Mouse (Mus musculus): ENCODE results near the gene Egfl8. TPM values are rescaled to one million over a fixed set of nuclear protein-coding genes. Genes with fewer than 3 reads are reported as not detected.

Egfl8 gene
- total RNA-seq, 2 experiments from 2014 or later = 1.7 to 1.8 TPM

DNA sequence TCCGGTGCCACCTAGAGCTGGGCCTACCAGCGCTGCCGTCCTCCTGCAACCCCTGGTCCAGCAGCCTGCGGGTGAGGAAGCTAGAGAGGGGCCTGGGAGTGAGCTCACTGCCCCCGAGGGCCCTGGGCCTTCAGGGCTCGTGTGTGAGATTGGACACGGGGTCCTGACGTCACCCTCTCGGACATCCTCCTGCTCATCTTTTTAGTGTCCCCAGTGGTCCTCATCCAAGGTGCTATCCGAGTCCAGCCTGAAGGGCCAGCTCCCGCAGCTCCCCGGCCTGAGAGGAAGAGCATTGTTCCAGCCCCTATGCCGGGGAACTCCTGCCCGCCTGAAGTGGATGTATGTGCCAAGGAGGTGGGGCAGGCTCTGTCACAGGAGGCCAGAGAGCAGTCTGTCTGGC, 35.0 kb upstream of the Egfl8 start:
- intact Hi-C loops (cut with DNase I) = loop anchor here (5.0 kb wide), 1 partner anchor 162 kb away; no protein-coding TSS in a partner anchor
- DNase-seq (ENCODE audit: low spot score) = no peak

DNA sequence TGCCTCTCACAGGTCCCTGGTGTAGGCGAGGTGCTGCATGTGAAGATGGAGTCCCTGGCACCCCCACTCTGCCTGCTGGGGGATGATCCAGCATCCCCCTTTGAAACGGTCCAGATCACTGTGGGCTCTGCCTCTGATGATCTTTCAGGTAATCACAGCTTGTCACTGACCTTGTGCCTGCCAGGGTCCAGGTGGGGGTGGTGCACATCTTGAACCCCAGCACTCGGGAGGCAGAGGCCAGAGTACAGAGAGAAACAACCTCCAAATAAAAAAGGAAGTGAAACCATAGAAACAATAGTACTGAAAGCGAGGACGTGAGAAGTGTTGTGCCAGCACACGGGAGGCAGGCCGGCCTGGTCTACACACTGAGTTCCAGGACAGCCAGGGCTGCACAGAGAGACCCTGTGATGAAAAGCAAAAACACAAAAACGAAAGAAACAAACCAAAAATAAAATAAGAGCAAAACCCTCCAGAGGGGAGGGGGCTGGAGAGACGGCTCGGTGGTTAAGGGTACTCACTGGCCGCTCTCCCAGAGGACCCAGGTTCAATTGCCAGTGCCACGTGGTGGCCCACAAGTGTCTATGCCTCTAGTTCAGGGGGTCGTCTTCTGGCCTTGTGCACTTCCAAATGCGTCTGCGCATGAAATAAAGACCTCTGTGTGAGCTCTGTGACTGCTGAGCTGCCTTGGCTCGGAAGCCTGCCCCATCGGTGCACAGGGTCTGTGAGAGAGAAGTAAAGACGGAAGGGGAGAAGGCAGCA, 33.5 kb upstream of the Egfl8 start:
- intact Hi-C loops (cut with DNase I) = no loop called here
- no peak for DNase-seq (ENCODE audit: low spot score)

DNA sequence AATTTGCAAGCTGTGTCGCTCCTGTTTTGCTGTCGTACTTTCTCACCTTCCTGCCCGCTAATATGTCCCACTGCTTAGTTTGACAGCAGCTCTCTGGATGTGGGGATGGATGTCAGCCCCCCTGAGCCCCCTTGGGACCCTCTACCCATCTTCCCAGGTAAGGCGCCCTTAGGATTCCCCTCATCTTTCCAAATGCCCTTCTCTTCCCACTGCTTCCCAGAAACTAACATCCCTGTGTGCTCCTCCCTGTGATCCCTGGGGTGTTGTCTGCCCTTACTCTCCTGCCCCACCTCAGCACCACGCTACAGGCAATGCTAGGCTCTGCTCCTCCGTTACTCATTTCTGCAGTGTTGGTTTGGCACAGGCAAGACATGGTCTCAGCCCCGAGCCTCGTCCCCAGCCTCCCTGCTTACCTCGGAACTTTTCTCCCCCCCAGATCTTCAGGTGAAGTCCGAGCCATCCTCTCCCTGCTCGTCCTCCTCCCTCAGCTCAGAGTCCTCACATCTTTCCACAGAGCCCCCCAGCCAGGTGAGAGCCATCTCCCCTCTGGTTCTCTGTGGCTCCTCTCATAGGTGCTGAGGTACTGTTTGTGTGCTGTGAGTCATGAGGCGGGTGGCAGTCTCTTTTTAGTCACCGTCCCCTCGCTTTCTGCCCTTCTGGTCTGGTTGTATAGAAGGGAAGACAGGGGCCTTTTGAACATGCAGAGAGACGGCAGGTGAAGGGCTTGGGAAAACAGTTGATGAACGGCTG, 32.5 kb upstream of the Egfl8 start:
- DNase-seq (ENCODE audit: low spot score) = no peak
- intact Hi-C loops (cut with DNase I) = no loop called here

DNA sequence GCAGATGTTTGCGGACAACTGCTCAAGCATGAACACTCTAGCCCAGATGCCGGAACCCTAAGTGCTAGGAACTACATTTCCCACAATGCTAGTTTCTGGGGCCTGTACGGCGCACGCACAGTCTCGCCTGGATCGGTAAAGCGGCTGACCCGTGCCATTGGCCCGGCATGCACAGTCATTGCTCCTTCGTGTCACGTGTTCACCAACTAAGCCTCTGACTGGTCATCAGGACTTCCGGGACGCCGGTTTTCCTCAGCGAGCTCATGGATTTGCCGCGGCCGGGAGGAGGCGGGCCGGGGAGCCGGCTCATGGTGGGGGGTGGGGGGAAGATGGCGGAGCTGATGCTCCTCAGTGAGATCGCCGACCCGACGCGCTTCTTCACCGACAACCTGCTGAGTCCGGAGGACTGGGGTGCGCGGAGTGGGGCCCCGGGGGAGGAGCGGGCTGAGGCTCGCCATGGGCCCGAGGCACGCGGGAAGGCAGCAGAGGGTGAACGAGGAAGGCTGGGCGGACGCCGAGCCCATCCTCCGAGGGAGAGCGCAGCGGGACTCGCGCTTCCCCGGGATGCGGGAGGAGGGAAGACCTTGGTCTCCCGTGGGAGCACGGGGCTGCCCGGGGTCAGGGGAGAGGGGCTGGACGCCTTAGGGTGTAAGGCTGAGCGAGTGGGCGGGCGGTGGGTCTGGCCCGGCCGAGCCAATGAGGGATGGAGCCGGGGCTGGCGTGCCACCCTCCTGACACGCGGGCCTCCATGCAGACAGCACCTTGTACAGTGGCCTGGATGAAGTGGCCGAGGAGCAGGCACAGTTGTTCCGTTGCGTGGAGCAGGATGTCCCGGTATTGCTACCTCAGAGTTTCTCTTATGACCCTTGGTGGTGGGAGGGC, 31.4 kb upstream of the Egfl8 start, which contains the start of gene Atf6b:
Gene Atf6b (plus strand): TSS at position 241 of the 882 bp plus-strand sequence.
- intact Hi-C loops (cut with DNase I) = no loop called here
- peak; percentile 96 for DNase-seq (ENCODE audit: low spot score)

DNA sequence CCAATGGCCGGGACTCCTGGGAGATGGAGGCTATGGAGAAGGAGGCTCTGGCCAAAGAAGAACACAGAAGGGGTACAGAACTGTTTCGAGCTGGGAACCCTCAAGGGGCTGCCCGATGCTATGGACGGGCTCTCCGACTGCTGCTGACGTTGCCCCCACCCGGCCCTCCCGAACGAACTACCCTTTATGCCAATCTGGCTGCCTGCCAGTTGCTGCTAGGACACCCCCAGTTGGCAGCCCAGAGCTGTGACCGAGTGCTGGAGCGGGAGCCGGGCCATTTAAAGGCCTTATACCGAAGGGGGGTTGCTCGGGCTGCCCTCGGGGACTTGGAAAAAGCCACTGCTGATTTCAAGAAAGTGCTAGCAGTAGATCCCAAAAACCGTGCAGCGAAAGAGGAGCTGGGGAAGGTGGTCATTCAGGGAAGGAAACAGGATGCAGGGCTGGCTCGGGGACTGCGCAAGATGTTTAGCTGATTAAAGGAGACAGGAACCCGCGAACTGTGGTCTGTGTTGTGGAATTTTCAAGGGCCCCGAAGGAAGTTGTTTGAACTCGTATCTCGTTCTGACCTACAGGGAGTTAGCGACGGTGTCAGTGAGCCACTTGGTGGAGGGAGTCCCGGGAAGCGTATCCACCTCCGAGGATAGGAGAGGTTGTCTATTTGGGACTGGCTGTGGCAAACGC, 30.2 kb upstream of the Egfl8 start:
- no peak for DNase-seq (ENCODE audit: low spot score)
- intact Hi-C loops (cut with DNase I) = no loop called here

DNA sequence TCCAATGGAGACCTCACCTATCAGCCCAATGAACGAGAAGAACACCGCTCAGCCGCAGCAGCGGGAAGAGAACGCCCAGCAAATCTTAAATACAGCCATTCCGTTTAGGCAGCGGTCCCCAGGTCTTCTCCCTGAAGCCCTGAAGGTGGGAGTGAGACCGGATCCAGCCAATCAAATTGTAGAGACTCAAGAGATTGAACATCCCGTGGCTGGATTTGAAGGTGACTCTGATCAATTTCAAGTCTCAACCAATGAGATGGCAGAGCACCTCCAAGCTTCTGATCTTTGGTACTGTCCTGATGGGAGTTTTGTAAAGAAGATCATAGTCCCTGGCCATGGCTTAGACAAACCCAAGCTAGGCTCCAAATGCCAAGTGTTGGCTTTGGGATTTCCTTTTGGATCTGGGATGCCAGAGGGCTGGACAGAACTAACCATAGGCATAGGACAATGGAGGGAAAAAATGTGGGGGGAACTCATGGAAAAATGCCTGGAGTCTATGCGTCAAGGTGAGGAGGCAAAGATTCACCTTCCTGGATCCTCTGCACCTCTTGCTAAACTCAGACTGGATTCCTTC, 29.6 kb upstream of the Egfl8 start:
- intact Hi-C loops (cut with DNase I) = no loop called here
- no peak for DNase-seq (ENCODE audit: low spot score)

DNA sequence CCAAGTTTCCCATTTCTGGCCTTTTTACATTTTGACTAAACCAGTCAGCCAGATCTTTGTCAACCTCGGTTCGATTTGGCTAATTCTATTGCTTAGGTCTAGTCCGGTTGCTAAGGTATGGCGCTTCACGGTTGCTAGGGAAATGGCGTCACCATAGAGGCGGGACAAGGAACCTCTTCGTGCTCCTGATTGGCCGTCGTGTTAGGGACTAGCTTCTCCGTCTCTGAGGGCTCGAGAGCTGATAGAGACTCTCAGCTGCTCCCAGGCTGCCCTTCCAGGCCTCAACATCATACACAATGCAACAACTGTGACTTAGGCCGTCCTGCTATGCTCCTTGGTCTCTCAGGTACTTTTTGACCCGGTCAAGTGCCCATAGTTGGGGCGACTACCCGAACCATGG, 28.8 kb upstream of the Egfl8 start, which contains the start of gene Fkbpl:
Gene Fkbpl (plus strand): TSS at position 157 of the 400 bp plus-strand sequence.
- peak; percentile 93 for DNase-seq (ENCODE audit: low spot score)
- intact Hi-C loops (cut with DNase I) = no loop called here

DNA sequence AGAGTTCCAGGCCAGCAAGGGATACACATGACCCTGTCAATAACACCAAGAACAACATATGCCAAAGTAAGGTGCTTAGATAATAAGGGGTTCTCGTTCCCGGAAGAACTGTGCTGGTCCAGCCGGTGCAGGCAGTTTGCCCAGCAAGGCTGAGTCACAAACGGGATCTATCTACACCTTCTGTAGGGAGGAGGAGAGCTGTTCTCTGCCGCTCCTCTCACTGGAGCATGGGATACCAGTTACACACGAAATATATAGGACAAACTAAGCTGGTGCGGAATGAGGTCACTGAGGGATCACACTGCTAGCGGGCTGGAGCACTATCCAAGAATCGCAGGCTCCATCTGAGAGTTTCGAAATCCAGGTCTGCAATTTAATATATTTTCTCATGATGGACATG, 28.2 kb upstream of the Egfl8 start:
- DNase-seq (ENCODE audit: low spot score) = no peak
- intact Hi-C loops (cut with DNase I) = no loop called here

DNA sequence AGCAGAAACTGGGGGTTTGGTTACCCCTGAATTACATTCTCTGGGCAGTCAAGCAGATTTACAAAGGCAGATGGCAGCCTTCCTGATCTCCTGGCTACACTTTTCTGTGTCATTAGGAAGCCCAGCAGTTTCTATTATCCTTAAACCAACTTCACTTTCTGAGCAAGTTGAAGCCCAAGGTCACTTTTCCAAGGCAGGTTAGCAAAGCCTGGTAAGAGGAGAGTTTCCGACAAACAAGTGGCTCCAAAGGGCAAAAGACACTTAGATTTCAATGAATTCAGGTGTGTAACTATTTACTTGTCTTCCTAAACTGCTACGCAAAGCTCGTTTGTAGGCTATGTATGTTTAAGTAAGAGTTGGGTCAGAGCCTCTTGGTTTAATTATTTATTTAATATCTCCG, 27.6 kb upstream of the Egfl8 start:
- no peak for DNase-seq (ENCODE audit: low spot score)
- intact Hi-C loops (cut with DNase I) = no loop called here

DNA sequence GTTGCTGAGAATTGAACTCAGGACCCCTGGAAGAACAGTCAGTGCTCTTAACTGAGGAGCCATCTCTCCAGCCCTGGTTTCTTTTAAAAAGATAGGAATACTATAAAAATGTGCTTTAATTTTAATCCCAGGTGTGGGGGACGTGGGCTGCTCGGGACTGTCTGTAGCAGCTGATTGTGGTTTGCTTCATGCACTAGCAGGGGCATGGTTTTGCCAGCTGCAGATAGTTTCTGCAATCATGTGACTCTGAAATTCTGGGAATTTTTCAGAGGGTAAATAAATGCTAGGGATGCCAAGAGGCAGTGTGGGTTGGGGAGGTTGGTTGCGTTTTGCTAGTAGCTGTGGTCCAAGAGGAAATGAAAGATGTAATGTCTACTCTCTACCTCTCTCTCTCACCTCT, 26.2 kb upstream of the Egfl8 start:
- intact Hi-C loops (cut with DNase I) = no loop called here
- DNase-seq (ENCODE audit: low spot score) = no peak

DNA sequence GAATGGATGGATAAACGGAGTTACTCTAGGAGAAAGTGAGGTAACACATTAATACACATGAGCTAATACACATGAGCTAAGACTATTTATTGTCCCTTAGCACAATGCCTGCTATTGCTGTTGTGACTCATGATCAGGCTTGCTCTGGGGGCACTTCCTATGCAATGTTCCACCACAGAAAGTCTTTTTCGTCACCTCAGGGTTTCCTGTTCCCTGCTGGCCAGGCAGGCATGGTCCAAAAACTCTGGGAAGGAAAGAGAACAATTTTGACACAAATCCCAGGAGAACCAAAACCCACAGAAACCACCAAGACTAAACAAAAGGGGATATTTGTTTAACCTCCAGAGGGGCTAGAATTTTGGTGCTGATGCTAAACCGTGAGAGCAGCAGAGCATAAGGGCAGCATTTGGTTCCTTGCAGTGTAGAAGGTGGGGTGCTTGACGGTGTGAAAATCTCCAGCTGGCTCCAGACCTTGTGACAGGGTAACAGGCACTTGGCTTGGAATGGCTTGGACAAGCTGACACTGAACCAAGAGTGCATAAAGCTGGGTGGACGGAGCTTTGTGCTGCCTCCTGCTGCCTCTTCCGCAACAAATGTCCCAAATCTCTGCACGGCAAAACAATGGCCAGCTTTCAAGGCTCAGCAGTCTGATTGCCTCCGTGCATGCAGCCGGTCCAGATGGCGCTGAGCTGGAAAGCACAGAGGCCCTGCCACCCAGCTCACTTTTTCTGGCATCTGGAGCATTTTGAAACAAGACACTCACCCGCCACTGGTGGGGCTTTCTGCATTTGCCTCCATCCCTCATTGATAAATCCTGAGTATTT, 25.2 kb upstream of the Egfl8 start:
- intact Hi-C loops (cut with DNase I) = no loop called here
- peak; percentile 55 for DNase-seq (ENCODE audit: low spot score)

DNA sequence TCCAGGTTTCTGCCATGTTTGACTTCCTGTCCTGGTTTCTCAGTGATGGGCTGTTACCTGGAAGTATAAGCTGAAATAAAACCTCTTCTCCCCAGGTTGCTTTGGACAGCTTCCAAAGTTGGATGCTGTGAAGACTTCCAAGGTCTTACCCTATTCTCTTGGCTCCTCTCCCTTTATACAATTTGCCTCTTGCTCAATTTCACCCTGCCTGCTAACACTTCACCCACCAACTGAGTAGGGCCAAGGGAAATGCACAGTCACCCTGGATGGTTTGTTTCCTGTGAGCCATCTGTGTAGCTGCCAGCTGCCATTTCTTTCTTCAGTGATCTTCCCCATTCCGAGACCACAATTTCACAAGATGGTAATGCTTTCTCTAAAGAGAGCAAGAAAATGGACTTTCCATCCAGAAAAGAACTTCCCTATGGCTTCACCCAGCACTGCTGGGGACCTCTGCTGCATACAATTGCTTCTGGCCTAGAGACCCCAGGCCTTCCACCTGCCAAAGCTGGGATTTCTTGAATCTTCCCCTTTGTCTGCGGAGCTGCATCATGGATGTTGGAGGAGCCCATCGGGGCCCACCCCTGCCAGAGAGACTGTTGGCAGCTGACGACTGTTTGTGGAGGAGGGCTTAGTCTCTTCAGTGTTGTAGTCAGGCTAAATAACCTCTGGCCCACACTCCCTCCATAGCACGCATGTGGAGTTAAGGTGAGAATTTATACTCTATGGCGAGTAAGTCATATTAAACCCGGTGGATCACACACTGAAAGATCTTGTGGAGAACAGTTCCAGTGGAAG, 23.9 kb upstream of the Egfl8 start:
- no peak for DNase-seq (ENCODE audit: low spot score)
- intact Hi-C loops (cut with DNase I) = no loop called here

DNA sequence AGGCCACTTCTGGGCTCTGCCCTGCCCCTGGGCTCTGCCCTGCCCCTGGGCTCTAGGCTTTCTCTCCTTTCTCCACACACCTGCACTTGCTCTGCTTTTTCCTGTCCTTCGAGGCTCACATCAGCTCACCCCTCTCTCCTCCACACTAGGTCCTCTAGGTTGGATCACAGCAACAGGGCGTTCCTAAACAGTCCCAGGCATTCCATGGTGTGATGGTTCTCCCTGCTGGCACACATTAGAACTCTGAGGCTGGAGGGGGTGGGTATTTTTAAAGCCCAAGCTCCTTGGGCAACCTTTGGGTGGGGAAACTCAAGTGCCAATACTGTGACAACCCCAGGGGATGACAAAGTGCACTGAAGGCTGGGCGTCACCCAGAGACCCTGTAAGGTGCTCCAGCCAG, 21.7 kb upstream of the Egfl8 start:
- intact Hi-C loops (cut with DNase I) = no loop called here
- no peak for DNase-seq (ENCODE audit: low spot score)

DNA sequence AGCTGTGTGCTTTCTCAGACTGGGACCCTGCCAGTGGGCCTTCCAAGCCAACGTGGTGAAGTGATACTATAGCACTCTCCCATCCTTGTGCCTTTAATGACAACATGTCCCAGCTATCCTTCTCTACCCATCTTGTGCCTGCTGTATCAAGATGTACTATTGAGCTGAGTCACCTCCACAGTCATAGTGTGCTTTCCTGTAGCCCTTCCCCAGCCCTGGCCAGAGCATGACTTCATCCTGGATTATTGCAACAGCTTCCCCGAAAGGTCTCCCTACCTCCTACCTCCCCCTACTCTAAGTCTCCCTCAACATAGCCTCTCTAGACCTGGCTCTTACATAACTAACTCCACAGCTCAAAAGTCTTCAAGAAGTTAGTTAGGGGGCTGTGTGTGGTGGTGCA, 19.9 kb upstream of the Egfl8 start:
- intact Hi-C loops (cut with DNase I) = no loop called here
- DNase-seq (ENCODE audit: low spot score) = no peak

DNA sequence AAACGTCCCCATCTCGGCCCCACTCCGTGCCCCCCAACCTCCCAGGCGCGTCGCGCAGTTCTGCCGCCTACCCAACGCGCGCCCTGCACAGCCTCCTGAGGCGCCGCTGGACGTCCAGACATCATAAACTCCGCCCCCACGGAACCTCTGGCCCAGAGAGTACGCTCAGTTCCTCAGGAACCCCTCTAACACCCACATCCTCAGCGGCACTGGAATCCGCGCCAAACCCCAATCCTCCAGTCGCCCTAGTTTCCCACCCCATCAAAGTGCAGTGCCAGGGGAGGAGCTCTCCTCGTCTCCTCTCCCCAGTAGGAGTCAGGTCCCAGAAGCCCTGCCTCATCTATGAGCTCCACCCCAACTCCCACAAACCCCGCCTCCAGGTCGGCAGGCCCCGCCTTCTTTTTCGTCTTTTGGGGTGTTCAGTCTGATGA, 16.5 kb upstream of the Egfl8 start:
- intact Hi-C loops (cut with DNase I) = no loop called here
- DNase-seq (ENCODE audit: low spot score) = peak; percentile 82

DNA sequence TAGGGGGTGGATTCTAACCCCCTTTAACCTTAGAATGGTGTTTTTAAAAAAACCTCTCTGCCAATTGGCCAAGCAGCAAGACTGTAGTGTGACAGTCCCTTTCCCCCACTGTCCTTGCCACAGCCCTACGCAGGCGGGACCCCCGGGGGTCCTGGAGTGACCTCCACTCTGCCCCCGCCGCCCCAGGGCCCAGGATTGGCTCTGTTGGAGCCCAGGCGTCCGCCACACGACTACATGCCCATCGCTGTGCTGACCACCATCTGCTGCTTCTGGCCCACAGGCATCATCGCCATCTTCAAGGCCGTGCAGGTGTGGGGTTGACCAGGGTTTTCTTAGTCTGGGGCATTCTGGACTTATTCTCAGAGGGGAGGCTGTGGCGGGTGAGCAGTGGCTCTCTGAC, 15.9 kb upstream of the Egfl8 start:
- no peak for DNase-seq (ENCODE audit: low spot score)
- intact Hi-C loops (cut with DNase I) = no loop called here

DNA sequence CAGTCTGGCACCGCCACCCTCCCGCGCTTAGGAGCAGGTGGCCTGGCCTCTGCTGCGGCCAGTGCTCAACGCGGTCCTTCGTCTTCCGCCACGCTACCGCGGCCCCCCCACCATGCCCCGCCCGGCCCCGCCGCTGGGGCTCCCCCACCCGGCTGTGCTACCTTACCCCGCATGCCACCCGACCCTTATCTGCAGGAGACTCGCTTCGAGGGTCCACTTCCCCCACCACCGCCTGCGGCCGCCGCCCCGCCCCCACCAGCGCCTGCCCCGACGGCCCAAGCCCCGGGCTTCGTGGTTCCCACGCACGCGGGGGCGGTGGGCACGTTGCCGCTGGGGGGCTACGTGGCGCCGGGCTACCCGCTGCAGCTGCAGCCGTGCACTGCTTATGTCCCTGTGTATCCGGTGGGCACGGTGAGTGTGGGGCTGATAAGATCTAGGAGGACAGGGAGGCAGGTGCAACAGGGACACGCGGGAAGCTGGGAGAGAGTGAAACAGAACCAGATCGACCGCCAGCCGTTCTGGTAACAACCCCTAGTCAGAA, 15.1 kb upstream of the Egfl8 start:
- intact Hi-C loops (cut with DNase I) = no loop called here

More for the DNA sequence above, 15.1 kb upstream of the Egfl8 start:
- no peak for DNase-seq (ENCODE audit: low spot score)
